Mouse (Mus musculus): ENCODE data around the gene Plekhh1.

DNA sequence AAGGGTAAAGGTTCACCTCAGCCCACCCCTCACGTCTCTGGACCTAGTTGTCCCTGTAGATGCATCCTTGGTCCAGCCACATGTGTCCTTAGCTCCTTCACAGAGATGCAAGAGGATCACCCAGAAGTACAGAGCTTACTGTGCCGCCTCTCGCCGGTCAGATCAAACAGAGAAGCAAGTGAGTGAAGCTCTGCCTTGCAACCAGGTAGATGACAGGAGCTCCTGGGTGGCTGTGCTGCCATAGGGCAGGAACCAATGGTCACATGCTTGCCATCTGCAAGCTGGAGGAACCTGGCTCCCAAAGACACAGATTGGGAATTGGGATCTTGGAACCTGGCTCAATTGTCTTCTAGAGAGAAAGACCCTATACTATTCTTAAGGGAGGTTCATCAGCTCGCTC, 23.5 kb upstream of the Plekhh1 start:
- no peak for TF ChIP-seq CTCF (IDR thresholded peaks at IDR 0.05; ENCODE audit: low read depth, low read length)
- TF ChIP-seq POLR2A (IDR thresholded peaks at IDR 0.05; ENCODE audit: extremely low read depth, insufficient read depth, low read length): no peak

Measured in liver, adult 2 months (tissue).